Mouse (Mus musculus) embryonic fibroblast, embryonic 13.5 days (primary cell): ENCODE measurements around the gene Arid1b.

ENCODE experiments used
- CTCF ChIP-seq: IDR thresholded peaks from 2 replicates; pipeline ENCODE4 v1.5.1; 2011; ENCODE audit warnings: mild to moderate bottlenecking, control low read depth, low read length, moderate library complexity, borderline replicate concordance; ENCODE audit not compliant: insufficient read depth
- POLR2A ChIP-seq: IDR thresholded peaks from 2 replicates; pipeline ENCODE4 v1.6.1; 2011; ENCODE audit warnings: low read depth, mild to moderate bottlenecking, control low read depth, low read length, moderate library complexity

GRCm38 (mm10) chr17:5074752-5075506 is 80.8 kb downstream of the Arid1b start:
- TF ChIP-seq CTCF, result no peak
- TF ChIP-seq POLR2A, result no peak
